ENCODE assay signal across 11 mouse cellular contexts in the genomic region with DNA sequence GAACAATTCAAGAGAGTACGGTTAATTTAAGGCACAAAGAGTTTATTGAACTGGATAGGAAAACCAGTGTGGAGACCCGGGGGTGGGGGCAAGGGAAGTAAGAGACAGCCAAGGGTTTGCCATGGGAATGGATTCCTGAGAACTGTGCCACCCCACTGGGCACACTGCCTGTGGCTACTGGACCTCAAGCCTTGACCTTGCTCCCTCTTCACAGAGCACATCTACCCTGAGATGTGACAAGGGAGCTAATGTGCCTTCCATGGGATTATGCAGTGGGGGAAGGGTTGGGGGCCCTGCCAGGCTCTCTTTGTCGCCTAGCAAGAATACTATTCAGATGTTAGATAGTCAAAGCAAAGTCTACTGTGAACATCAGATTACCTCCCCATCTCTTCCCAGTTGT.
DNase-seq lines count a peak whose midpoint lies in the region; ATAC-seq and TF ChIP-seq lines count a peak whose summit lies in the region.
"Had no signal": no experiment of that assay in that cellular context is flagged by ENCODE, and none has a peak within 500 bp of the region (broad histone marks: within the 10 kb centered on the region; RNA-seq: fewer than 3 reads in every experiment).

No protein-coding gene starts in this region.

- no peak for TF ChIP-seq POLR2A in thymus, adult 2 months (IDR thresholded peaks at IDR 0.05; ENCODE audit: control insufficient read depth, extremely low read depth, insufficient read depth, low read length, poor library complexity)

- H3K4me3 ChIP-seq in forebrain, embryonic 13.5 days, result no peak overlapping the region
- H3K4me3 ChIP-seq in midbrain, embryonic 15.5 days, result no peak overlapping the region
- no peak overlapping the region for H3K4me3 ChIP-seq in thymus, adult 2 months (ENCODE audit: control insufficient read depth, insufficient read depth, low read length)
- H3K4me3 ChIP-seq: erythroblast, embryonic 14.5 days had no signal

- H3K27me3 ChIP-seq in forebrain, embryonic 13.5 days, result no peaks in the 10 kb centered on the region
- H3K27me3 ChIP-seq in midbrain, embryonic 15.5 days (replicated peaks), result no peaks in the 10 kb centered on the region
- no peaks in the 10 kb centered on the region for H3K27me3 ChIP-seq in thymus, adult 2 months (ENCODE audit: control insufficient read depth, insufficient read depth, low read length)

- no peak overlapping the region for H3K9ac ChIP-seq in forebrain, embryonic 13.5 days
- H3K9ac ChIP-seq in midbrain, embryonic 15.5 days, result no peak overlapping the region
- H3K9ac ChIP-seq: liver, embryonic 14.5 days had no signal

- no peak overlapping the region for H3K4me2 ChIP-seq in forebrain, embryonic 13.5 days
- no peak overlapping the region for H3K4me2 ChIP-seq in midbrain, embryonic 15.5 days

- peaks cover 15% of the 10 kb centered on the region for H3K4me1 ChIP-seq in forebrain, embryonic 13.5 days
- peaks cover 11% of the 10 kb centered on the region for H3K4me1 ChIP-seq in midbrain, embryonic 15.5 days
- H3K4me1 ChIP-seq in thymus, adult 2 months (replicated peaks; ENCODE audit: control insufficient read depth, insufficient read depth, low read length), result peaks cover 24% of the 10 kb centered on the region

- peak; percentile 66 for DNase-seq in brain, embryonic 18.5 days (ENCODE audit: low read depth, low spot score)
- DNase-seq in layer of hippocampus, adult 8-10 months (ENCODE audit: low spot score in 2 of 2), result peak; percentile 65 to 66
- DNase-seq in adrenal gland, postnatal 25 days, result no peak
- DNase-seq in urinary bladder, postnatal 10 days (ENCODE audit: low spot score), result no peak
- DNase-seq in thymus, adult 2 months, result no peak
- no peak for DNase-seq in ovary, postnatal 10 days (ENCODE audit: low spot score)
- DNase-seq: adrenal gland, adult 8-10 months had no signal

- peak overlapping the region; percentile 41; the same call in 1 of the 2 replicates for H3K27ac ChIP-seq in forebrain, embryonic 13.5 days
- peak overlapping the region; percentile 71; the same call in 1 of the 2 replicates for H3K27ac ChIP-seq in midbrain, embryonic 15.5 days
- H3K27ac ChIP-seq in thymus, adult 2 months (ENCODE audit: control insufficient read depth, insufficient read depth, low read length), result no peak overlapping the region
- H3K27ac ChIP-seq: liver, embryonic 14.5 days had no signal

- ATAC-seq in forebrain, embryonic 13.5 days, result peak; percentile 79
- ATAC-seq in midbrain, embryonic 15.5 days (replicated peaks), result peak; percentile 91

- TF ChIP-seq CTCF in thymus, adult 2 months (IDR thresholded peaks at IDR 0.05; ENCODE audit: borderline replicate concordance, control insufficient read depth, extremely low read depth, insufficient read depth, low read length, poor library complexity), result no peak

- 49% methylated on average over 3 of the region's 3 CpGs for WGBS in forebrain, embryonic 13.5 days
- 46% methylated on average over 3 of the region's 3 CpGs for WGBS in midbrain, embryonic 15.5 days
- WGBS in thymus, adult 2 months, result 95% methylated on average over 3 of the region's 3 CpGs

- H3K9me3 ChIP-seq in forebrain, embryonic 13.5 days (replicated peaks), result no peaks in the 10 kb centered on the region
- no peaks in the 10 kb centered on the region for H3K9me3 ChIP-seq in midbrain, embryonic 15.5 days

- H3K36me3 ChIP-seq in forebrain, embryonic 13.5 days (ENCODE audit: poor library complexity, severe bottlenecking), result no peaks in the 10 kb centered on the region
- H3K36me3 ChIP-seq in midbrain, embryonic 15.5 days (replicated peaks), result no peaks in the 10 kb centered on the region
- H3K36me3 ChIP-seq in thymus, adult 2 months (ENCODE audit: control insufficient read depth, insufficient read depth, low read length), result no peaks in the 10 kb centered on the region

Comparison
In these comparisons a context has a peak if more than half of its experiments do, and no peak if none do; other contexts are left out.
1. DNase-seq: peak in brain, embryonic 18.5 days (single experiment) and layer of hippocampus, adult 8-10 months (2 of 2); none in adrenal gland, postnatal 25 days (single experiment), urinary bladder, postnatal 10 days (single experiment), thymus, adult 2 months (single experiment) and ovary, postnatal 10 days (single experiment).